Mouse (Mus musculus) gastrocnemius, postnatal 14 days (tissue): ENCODE measurements around the gene Adgrv1. TPM values are rescaled to one million over a fixed set of nuclear protein-coding genes. Genes with fewer than 3 reads are reported as not detected.
"Not testable (repeated sequence)": the region's sequence is repeated elsewhere in the genome, so short reads cannot be mapped to it uniquely, and the experiment has no call there.

Source experiments
- DNase-seq: peaks from one replicate; pipeline ENCODE4 v3.0.0; 2021; ENCODE audit warnings: mixed read lengths
- intact Hi-C: fragments of 180-260 bp; cut with DNase I; formaldehyde crosslinking; loops from one replicate; pipeline ENCODE4 v1.15.1; 2025; ENCODE audit warnings: low total_unique reads
- total RNA-seq, 2 experiments: library from RNA; stranded (reverse); gene quantifications; 2 replicates each; pipeline ENCODE4 v1.2.3; 2021

The Adgrv1 gene
- total RNA-seq, 2 experiments from 2014 or later: 0.10 TPM; not detected in 1

DNA sequence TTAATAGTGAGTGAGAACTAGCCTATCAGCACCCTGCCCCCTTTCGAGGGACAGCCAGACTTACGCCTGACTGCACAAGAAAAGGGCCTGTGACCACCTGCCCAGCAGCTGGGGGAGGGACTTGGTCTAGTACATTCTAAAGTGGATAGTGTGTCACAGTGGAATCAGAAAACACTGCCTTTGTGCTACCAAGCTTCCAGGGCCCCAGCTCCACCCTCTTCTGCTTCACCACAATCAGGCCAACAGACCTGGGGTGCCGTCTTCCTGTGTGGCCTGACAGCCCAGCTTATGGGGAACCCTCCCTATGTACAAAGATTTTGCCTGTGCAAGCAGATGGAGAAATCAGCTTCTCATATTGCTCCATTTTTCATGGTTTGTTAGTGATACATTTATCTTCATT is 3.6 kb downstream of the Adgrv1 start:
- intact Hi-C loops: no loop called here
- DNase-seq: no peak

DNA sequence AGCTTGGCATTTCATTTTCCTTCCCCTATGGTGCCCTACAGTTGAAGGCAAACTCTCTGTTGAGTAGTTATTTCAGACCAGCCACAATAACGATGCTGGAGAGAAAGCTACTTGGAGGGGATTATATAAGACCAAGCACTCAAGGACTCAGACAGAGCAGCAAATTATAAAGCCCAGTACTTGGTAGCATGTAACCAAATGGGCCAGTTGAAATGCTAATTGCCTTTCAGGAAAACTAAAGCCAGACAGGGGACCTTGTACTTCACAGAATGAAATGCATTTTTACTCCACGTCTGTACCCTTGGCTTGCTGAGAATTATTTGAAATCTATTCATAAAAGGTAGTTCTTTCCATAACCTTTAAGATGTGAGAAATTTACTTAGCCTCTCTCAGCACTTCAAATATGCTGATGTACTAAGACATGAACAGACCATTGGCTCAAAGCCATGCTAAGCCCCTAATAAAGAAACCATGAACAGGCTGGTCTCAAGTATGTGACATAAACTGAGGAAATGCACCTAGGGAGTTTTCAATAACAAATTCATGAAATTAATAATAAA is 4.2 kb downstream of the Adgrv1 start:
- intact Hi-C loops: no loop called here
- no peak for DNase-seq

- DNase-seq, intact Hi-C loops: not testable (repeated sequence)
These were observed 5.1 kb downstream of the Adgrv1 start for GRCm38 (mm10) chr13:81627861-81628260.

- intact Hi-C loops: no loop called here
- no peak for DNase-seq
These were observed 22.6 kb downstream of the Adgrv1 start for GRCm38 (mm10) chr13:81610349-81610748.

DNA sequence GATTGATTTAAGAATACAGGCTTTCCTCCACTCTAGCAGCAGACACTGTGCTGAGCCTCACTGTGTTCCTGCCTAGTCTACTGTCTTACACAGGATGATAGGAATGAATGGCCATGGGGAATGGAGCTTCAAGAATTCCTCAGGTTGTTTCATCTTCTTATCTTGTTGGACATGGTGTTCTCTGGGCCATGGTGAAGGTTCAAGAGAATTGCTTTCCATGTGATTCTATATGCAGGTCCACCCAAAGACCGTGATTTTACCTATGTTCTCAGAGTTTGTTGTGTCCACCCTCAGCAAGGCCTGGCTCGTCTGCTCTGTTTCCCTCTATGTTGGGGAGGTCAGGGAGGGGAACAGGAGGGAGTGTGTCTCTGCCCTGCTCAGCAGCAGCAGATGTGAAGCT is 26.0 kb downstream of the Adgrv1 start:
- intact Hi-C loops: no loop called here
- no peak for DNase-seq

DNA sequence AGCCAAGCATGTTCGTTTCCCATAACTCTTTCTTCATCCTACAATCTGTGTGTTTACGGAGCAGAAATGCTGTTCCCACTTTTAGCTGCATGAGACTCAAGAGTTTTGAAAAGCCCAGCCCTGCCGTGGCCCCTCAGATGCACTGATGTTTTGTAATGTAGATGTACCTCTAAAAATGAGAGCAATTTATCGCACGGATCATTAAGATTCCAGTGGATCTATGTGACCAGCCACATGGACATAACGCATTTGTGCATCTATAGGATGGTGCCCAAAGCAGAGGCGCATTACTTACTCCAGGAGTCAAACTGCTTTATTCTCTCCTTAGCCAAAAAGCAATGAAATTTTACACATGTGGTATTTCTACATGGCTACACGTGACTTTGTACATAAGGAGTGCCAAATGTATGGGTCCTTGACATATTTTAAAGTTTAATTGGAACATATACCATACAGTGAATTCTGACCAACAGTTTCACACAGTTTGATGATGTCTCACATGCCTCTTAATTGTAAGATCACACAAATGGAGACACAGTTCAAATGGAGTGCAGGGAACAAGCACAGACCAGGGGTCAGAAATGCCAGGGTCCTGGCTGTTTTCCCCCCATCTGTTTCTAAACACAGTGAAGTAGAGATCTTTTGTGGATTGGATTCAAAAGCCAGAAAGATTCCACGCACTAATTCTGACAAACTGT is 35.9 kb downstream of the Adgrv1 start:
- no peak for DNase-seq

GRCm38 (mm10) chr13:81578692-81579091 is 54.3 kb downstream of the Adgrv1 start:
- no peak for DNase-seq
- intact Hi-C loops: no loop called here

More for the DNA sequence above, 35.9 kb downstream of the Adgrv1 start:
- intact Hi-C loops: no loop called here

DNA sequence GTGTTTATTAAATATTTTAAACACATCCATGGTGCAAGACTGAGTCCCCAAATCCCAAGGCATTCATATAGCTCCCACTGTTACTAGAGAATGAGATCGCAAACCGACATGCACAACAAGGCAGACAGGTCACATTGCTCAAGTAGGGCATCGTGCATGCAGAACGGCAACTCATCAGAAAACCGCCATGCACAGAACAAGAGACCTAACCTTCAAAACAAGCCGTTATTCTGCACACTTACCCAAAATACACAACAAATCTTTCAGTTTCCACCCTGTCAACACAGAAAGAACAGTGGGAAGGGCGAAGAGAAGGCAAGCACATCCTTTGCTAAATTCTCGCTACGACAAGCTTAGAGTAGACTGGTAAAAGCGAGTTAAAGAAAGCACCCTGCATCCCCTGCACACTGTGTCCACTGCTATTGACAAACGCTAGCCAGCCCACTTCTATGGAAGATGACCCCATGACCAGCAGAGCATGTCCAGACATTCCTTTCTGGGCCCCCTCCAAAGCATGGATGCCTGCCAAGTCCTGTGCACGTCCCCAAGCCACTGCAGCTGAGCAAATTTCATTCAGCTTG is 62.6 kb downstream of the Adgrv1 start:
- DNase-seq: no peak

DNA sequence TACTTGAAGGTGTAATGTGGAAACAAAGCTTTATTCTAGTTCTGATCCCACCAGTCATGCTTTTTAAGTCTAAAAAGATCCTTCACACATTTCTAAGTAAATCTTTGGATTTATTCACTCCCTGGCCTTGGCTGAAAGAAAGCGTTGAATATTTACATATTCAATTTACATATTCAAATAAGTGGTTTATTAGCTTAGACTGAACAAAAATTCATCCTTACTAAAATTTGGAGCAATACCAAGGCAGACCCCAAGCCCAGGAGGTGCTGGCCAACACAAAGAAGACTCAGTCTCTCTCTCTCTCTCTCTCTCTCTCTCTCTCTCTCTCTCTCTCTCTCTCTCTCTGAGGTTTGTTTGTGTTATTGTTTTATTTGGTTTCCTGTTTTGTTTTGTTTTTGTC is 82.9 kb downstream of the Adgrv1 start:
- intact Hi-C loops: no loop called here

More for the DNA sequence above, 62.6 kb downstream of the Adgrv1 start:
- intact Hi-C loops: no loop called here

GRCm38 (mm10) chr13:81534916-81535315 is 98.0 kb downstream of the Adgrv1 start:
- intact Hi-C loops: no loop called here
- DNase-seq: no peak

More for the DNA sequence above, 82.9 kb downstream of the Adgrv1 start:
- DNase-seq: no peak

DNA sequence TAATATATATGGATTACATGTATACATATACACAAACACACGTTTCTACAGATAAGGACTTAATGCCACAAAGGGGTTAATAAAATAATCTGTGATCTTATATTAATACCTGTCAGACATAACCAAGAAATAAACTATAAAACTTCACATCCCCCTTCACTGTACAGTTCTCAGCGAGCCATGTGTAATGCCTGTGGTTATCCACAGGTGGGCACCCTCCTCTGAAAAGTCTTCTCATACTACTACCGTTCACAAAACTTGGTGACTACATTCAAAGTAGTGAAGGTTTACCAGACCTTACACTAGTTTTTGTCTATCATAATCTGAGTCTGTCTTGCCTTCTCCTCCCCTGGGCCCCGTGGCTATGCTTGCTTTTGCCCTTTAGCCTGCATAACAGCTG is 106.3 kb downstream of the Adgrv1 start:
- intact Hi-C loops: no loop called here
- DNase-seq: no peak

DNA sequence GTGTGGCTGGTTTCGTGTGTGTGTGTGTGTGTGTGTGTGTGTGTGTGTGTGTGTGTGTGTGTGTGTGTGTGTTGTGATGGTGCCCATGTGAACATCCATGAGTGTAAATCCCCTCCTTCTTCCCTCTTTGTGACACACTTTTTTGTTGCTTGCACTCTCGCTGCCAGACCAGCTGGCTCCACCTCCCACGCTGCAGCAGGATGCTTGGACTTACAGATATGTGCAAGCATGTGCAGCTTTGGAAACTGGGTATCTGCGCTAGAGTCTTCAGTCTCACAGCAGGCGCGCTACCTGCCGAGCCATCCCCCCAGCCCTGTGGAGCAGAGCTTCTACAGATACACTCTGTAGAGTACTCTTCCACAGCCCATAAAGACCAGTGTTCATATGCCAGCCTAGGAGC is 122.8 kb downstream of the Adgrv1 start:
- intact Hi-C loops: no loop called here
- no peak for DNase-seq

GRCm38 (mm10) chr13:81497035-81497434 is 135.9 kb downstream of the Adgrv1 start:
- DNase-seq: no peak
- intact Hi-C loops: no loop called here

GRCm38 (mm10) chr13:81491971-81492370 is 141.0 kb downstream of the Adgrv1 start:
- intact Hi-C loops: no loop called here
- no peak for DNase-seq

- intact Hi-C loops: no loop called here
- DNase-seq: no peak
These were observed 146.0 kb downstream of the Adgrv1 start for GRCm38 (mm10) chr13:81486980-81487379.

DNA sequence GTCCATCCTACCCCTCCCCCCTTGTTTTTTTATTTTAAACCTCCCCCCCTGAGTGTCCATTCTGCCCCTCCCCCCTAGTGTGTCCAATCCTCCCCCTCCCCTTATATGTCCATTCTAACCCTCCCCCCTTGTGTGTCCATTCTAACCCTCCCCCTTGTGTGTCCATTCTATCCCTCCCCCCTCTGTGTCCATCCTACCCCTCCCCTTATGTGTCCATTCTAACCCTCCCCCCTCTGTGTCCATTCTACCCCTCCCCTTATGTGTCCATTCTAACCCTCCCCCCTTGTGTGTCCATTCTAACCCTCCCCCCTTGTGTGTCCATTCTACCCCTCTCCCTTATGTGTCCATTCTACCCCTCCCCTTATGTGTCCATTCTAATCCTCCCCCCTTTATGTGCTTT is 159.2 kb downstream of the Adgrv1 start:
- intact Hi-C loops: no loop called here

DNA sequence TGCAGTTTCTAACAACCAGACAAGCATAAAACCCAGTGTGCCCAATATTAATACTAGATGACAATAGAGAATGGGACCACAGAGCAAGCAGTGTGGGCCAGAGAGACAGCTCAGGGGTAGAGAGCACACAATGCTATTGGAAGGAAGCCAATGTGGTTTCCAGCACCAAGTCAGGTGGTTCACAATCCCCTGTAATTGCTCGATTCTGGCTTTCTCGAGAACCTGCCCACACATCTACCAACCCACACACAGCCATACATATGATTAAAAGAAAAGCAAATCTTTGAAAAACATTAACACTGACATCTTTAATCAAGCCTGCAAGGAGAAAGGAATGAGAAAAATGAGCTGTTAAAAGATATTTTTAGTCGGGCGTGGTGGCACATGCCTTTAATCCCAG is 166.3 kb downstream of the Adgrv1 start:
- intact Hi-C loops: no loop called here
- no peak for DNase-seq

More for the DNA sequence above, 159.2 kb downstream of the Adgrv1 start:
- no peak for DNase-seq

DNA sequence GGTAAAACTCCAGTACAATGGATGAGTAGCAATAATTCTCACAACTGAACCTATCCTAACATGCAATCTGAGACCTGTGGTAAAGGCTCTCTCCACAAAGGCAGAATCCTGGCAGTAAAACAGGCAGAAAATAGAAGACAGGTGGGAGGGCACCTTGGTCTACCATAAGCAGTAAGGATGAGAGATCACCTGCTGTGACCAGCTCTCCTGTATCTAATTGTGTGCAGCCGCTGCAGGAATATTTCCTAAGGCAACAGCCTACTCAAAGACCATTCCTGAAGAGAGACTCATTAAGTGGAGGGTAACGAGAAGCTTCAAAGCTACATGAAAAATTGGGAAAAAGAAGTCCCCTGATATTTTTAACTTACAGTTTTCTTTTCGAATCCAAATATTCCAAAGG is 167.2 kb downstream of the Adgrv1 start:
- intact Hi-C loops: no loop called here
- DNase-seq: no peak

- intact Hi-C loops: no loop called here
- DNase-seq: no peak
These were observed 183.3 kb downstream of the Adgrv1 start for GRCm38 (mm10) chr13:81449630-81450029.

GRCm38 (mm10) chr13:81449198-81449597 is 183.8 kb downstream of the Adgrv1 start:
- intact Hi-C loops: no loop called here
- no peak for DNase-seq

DNA sequence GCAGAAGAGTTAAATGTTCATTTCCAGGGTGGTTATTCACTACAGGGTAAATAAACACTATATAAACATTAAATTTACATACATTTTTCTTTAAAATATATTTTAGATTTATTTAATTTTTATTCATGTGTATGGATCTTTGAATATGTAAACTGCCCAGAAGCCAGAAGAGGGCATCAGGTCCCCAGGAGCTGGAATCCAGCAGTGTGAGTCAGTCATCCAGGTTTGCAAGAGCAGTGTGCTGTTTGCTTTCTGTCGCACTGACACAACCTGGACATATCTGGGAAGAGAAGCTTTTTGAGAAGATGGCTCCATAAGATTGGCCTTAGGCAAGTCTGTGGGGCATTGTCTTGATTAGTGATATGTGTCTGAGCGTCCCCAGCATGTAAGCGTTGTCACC is 191.5 kb downstream of the Adgrv1 start:
- intact Hi-C loops: loop anchor here (5.0 kb wide), 1 partner anchor 316 kb away; no protein-coding TSS in a partner anchor

More for the DNA sequence above, 191.5 kb downstream of the Adgrv1 start:
- DNase-seq: no peak
